Mouse (Mus musculus): ENCODE data around the gene C1qtnf5. TPM values are rescaled to one million over a fixed set of nuclear protein-coding genes. Genes with fewer than 3 reads are reported as not detected.

C1qtnf5 gene
- polyA plus RNA-seq, 1 experiment from 2014 or later: 8.7 TPM

GRCm38 (mm10) chr9:44143421-44143820, 36.4 kb downstream of the C1qtnf5 start:
- Histone ChIP-seq H3K4me3 (no peak overlapping the region), H3K9ac (no peak overlapping the region), H3K4me1 (replicated peaks) (no peaks in the 10 kb centered on the region), H3K27me3 (no peaks in the 10 kb centered on the region), H3K9me3 (no peaks in the 10 kb centered on the region), H3K36me3 (peaks cover 24% of the 10 kb centered on the region; the same call in 1 of the 2 replicates), H3K27ac (replicated peaks) (no peak overlapping the region), H3K4me2 (no peak overlapping the region)
- 68% methylated on average over 5 of the region's 5 CpGs for WGBS
- ATAC-seq (ENCODE audit: low FRiP score, low read depth): no peak

DNA sequence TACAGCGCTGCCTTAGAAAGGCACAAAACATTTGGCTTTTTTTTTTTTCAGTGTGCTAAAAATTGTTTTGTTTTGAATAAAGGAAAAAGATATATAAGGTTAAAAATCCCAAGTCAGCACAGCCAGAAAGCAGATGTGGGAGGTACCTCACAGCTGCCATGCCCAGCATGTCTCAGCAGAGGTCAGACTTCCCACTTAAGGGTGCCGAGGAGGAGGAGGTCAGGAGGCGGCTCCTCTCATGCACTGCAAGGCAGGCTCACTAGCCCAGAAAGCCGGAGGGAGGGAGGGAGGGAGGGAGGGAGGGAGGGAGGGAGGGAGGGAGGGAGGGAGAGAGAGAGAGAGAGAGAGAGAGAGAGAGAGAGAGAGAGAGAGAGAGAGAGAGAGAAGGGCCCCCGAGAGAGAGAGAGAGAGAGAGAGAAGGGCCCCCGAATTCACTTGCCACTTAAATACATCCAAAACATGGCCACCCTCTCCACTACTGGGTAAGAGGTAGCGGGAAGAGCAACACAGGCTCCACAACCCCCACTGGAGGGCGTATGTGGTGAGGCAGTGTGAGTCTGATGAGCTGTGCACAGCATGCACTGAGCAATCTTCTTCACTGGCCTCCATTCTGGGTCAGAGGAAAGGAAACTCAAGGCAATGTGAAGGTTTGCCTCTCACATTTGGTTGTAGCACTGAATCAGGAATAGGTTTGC, 37.1 kb downstream of the C1qtnf5 start:
- no peaks in the 10 kb centered on the region for H3K4me1 ChIP-seq (replicated peaks)
- no peak overlapping the region for H3K4me3 ChIP-seq
- no peak overlapping the region for H3K4me2 ChIP-seq
- no peaks in the 10 kb centered on the region for H3K27me3 ChIP-seq
- H3K9me3 ChIP-seq: no peaks in the 10 kb centered on the region
- WGBS: 29% methylated on average over 6 of the region's 8 CpGs
- no peak for ATAC-seq (ENCODE audit: low FRiP score, low read depth)
- H3K36me3 ChIP-seq: peaks cover 25% of the 10 kb centered on the region
- no peak overlapping the region for H3K9ac ChIP-seq
- no peak overlapping the region for H3K27ac ChIP-seq (replicated peaks)

GRCm38 (mm10) chr9:44144718-44145060, 37.6 kb downstream of the C1qtnf5 start:
- Histone ChIP-seq H3K4me2 (no peak overlapping the region), H3K4me3 (no peak overlapping the region), H3K9me3 (no peaks in the 10 kb centered on the region), H3K9ac (no peak overlapping the region), H3K4me1 (replicated peaks) (no peaks in the 10 kb centered on the region), H3K27ac (replicated peaks) (no peak overlapping the region), H3K27me3 (no peaks in the 10 kb centered on the region), H3K36me3 (peaks cover 30% of the 10 kb centered on the region)
- ATAC-seq (ENCODE audit: low FRiP score, low read depth): no peak

DNA sequence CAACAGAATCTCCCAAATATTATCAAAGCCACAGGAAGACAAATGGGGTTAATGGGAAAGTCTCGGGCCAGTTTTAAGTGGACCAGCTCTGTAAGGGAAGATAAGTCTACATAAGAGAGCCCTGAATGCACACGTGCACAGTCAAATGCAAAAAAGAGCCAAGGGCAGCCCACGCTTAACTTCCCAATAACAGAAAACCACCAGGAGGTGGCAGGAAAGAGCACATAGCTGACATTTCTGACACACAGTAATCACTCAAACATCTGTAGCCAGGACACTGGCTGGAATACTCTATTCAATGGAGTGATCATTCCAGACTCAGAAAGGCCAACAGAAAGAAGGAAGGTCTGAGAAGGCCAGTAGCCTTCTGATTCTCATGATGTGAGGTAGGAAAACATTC, 40.2 kb downstream of the C1qtnf5 start:
- no peak overlapping the region for H3K4me2 ChIP-seq
- no peak overlapping the region for H3K4me3 ChIP-seq
- no peaks in the 10 kb centered on the region for H3K9me3 ChIP-seq
- H3K4me1 ChIP-seq (replicated peaks): no peaks in the 10 kb centered on the region
- H3K27ac ChIP-seq (replicated peaks): no peak overlapping the region
- no peaks in the 10 kb centered on the region for H3K27me3 ChIP-seq
- peaks cover 47% of the 10 kb centered on the region for H3K36me3 ChIP-seq
- H3K9ac ChIP-seq: no peak overlapping the region
- 55% methylated on average over 3 of the region's 3 CpGs for WGBS
- ATAC-seq (ENCODE audit: low FRiP score, low read depth): no peak

Other genes with a start within 250 kb of the C1qtnf5 start
- gene Thy1, start 63.9 kb upstream of the C1qtnf5 start, polyA plus RNA-seq (2015; fragmentation: Nextera tagmentation; extraction: Ambion mirVana): 7.2 and 8.2 TPM in 2 replicates
- gene Usp2, start 40.2 kb upstream of the C1qtnf5 start, polyA plus RNA-seq (2015; fragmentation: Nextera tagmentation; extraction: Ambion mirVana): 12.2 and 15.2 TPM in 2 replicates
- 0.13 and 0.35 TPM in 2 replicates for gene Mfrp, start 5.5 kb upstream of the C1qtnf5 start, polyA plus RNA-seq (2015; fragmentation: Nextera tagmentation; extraction: Ambion mirVana)
- 0.13 TPM in 1 of 2 replicates, not detected in the other for gene Gm49380, start 6.3 kb downstream of the C1qtnf5 start, polyA plus RNA-seq (2015; fragmentation: Nextera tagmentation; extraction: Ambion mirVana)
- 33.9 and 37.4 TPM in 2 replicates for gene Rnf26, start 6.3 kb downstream of the C1qtnf5 start, polyA plus RNA-seq (2015; fragmentation: Nextera tagmentation; extraction: Ambion mirVana)
- gene Mcam, start 27.2 kb downstream of the C1qtnf5 start, polyA plus RNA-seq (2015; fragmentation: Nextera tagmentation; extraction: Ambion mirVana): 11.3 and 13.7 TPM in 2 replicates
- gene Cbl, start 126.8 kb downstream of the C1qtnf5 start, polyA plus RNA-seq (2015; fragmentation: Nextera tagmentation; extraction: Ambion mirVana): 20.3 and 22.5 TPM in 2 replicates
- gene Ccdc153, start 133.4 kb downstream of the C1qtnf5 start, polyA plus RNA-seq (2015; fragmentation: Nextera tagmentation; extraction: Ambion mirVana): not detected in 2 replicates
- 0.39 and 0.87 TPM in 2 replicates for gene Pdzd3, start 144.2 kb downstream of the C1qtnf5 start, polyA plus RNA-seq (2015; fragmentation: Nextera tagmentation; extraction: Ambion mirVana)
- 4.1 and 5.9 TPM in 2 replicates for gene Nlrx1, start 161.4 kb downstream of the C1qtnf5 start, polyA plus RNA-seq (2015; fragmentation: Nextera tagmentation; extraction: Ambion mirVana)
- 28.7 and 32.1 TPM in 2 replicates for gene Abcg4, start 181.4 kb downstream of the C1qtnf5 start, polyA plus RNA-seq (2015; fragmentation: Nextera tagmentation; extraction: Ambion mirVana)
- 25.7 and 28.8 TPM in 2 replicates for gene Hinfp, start 198.4 kb downstream of the C1qtnf5 start, polyA plus RNA-seq (2015; fragmentation: Nextera tagmentation; extraction: Ambion mirVana)
- gene C2cd2l, start 213.0 kb downstream of the C1qtnf5 start, polyA plus RNA-seq (2015; fragmentation: Nextera tagmentation; extraction: Ambion mirVana): 28.7 and 29.3 TPM in 2 replicates
- 37.5 and 38.7 TPM in 2 replicates for gene Dpagt1, start 218.8 kb downstream of the C1qtnf5 start, polyA plus RNA-seq (2015; fragmentation: Nextera tagmentation; extraction: Ambion mirVana)
- 133 and 149 TPM in 2 replicates for gene H2afx, start 227.4 kb downstream of the C1qtnf5 start, polyA plus RNA-seq (2015; fragmentation: Nextera tagmentation; extraction: Ambion mirVana)
- 64.8 and 64.9 TPM in 2 replicates for gene Hmbs, start 237.0 kb downstream of the C1qtnf5 start, polyA plus RNA-seq (2015; fragmentation: Nextera tagmentation; extraction: Ambion mirVana)